Mouse (Mus musculus) embryo, embryonic 11 days (tissue): ENCODE results near the gene Tpcn1.

Experiments
- DNase-seq: peaks from one replicate; pipeline ENCODE4 v3.0.0-alpha.2; 2015

Tpcn1 gene

GRCm38 (mm10) chr5:120607335-120607734 lies 18.9 kb upstream of the Tpcn1 start:
- DNase-seq: no peak

- DNase-seq: no peak
These were observed 18.2 kb upstream of the Tpcn1 start for GRCm38 (mm10) chr5:120606590-120607200.

- DNase-seq: peak; percentile 93
These were observed 17.2 kb upstream of the Tpcn1 start for GRCm38 (mm10) chr5:120605688-120606087.

DNA sequence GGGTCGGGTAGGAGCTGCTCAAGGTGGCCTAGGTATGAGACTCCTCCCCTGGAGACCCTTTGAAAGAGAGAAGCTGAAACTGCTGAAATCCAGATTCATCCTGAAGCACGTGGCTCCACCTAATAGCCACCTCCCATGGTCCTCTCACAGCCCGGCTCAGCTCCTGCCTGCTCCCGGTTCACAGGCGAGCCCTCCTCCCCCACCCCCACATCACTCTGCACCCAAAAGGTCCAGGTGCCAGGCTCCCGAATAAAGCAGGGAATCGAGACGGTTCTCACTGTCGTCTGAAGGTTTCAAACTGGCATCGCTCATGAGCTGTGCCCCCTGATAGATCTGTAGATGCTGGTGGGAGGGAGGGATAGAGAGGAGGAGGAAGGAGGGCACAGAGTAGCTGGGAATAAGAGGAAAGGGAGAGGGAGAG lies 16.8 kb upstream of the Tpcn1 start:
- DNase-seq: peak; percentile 31

DNA sequence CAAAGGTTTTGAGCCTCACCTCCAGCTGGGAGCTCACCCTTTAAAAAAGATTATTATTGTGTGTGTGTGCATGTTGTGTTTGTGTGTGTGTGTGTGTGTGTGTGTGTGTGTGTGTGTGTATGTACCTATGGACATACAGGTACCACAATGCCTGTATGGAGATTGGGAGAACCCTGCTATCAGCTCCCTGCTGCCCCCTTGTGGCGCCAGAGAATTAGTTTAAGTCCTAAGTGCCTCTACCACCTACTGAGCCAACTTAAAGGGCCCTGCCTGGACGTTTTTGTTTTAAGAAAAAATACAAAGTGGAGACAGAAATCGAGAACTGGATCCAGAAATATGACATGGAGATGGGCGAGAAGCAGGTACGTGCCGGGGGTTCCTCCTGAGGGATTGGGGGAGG lies 16.4 kb upstream of the Tpcn1 start:
- peak; percentile 88 for DNase-seq

DNA sequence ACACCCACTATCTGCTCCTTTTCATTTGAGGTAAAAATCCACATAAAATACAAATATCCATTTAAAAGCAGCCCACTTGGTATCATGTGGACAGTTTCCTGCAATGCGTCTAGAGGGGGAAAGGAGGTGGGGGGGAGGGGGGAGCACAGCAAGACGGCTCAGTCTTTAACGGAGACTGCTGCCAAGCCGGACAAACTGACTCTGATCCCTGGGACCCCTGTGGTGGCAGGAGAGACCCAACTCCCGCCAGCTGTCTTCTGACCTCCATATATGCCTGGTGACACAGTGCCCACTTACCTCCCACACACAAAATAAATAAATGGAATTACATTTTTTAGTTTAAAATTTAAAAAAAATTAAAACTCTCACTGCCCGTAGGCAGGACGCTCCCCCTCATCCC lies 15.0 kb upstream of the Tpcn1 start:
- no peak for DNase-seq

- no peak for DNase-seq
These were observed 13.7 kb upstream of the Tpcn1 start for GRCm38 (mm10) chr5:120602210-120602609.

DNA sequence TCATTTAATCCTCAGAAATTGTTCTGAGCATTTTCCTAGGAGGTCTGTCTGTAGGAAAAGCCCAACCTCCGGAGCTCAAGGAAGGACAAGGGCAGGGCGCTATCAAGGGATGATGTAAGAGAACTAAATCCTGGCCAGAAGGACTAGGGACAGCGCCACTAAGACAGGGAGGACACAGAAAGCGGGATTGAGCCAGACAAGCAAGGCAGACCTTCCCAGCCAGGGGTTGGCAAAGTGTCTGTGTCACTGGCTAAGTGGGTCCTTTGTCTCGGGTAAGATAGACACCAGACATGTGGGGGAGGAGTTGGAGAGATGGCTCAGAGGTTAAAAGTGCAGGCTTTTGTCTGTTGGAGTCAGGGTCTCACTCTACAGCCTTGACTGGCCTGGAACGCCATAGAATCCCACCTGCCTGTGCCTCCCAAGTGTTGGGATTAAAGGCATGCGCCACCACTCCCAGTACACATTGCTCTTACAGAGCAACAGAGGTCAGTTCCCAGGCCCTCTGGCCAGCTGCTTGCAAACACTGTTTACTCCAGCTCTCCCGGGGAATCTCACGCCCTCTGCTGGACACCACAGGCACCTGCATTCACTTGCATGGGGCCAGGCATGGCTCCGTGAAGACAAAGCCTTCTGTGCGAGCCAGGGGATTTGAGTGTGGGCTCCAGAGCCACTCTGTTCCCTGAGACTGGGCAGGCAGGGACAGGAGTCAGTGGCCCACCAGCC lies 12.6 kb upstream of the Tpcn1 start:
- peak; percentile 61 for DNase-seq

- no peak for DNase-seq
These were observed 11.2 kb upstream of the Tpcn1 start for GRCm38 (mm10) chr5:120599625-120600024.

DNA sequence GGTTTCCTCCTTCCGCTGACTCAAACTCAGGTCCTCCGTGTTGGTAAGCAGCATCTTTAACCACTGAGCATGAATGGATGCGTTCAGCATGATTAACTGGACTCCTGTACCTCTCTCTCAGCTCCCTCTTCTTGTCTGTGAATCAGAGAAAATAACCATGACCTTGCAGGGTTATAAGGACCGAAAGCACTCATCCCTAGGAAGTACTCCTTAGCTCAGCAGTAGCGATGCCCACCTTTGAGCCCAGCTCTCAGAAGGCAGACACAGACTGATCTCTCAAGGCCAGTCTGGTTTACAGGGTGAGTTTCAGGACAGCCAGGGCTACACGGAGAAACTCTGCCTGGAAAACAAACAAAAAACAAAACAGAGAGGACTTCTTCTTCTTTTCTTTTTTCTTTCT lies 6.0 kb upstream of the Tpcn1 start:
- no peak for DNase-seq

GRCm38 (mm10) chr5:120592141-120592540 lies 3.7 kb upstream of the Tpcn1 start:
- DNase-seq: no peak

DNA sequence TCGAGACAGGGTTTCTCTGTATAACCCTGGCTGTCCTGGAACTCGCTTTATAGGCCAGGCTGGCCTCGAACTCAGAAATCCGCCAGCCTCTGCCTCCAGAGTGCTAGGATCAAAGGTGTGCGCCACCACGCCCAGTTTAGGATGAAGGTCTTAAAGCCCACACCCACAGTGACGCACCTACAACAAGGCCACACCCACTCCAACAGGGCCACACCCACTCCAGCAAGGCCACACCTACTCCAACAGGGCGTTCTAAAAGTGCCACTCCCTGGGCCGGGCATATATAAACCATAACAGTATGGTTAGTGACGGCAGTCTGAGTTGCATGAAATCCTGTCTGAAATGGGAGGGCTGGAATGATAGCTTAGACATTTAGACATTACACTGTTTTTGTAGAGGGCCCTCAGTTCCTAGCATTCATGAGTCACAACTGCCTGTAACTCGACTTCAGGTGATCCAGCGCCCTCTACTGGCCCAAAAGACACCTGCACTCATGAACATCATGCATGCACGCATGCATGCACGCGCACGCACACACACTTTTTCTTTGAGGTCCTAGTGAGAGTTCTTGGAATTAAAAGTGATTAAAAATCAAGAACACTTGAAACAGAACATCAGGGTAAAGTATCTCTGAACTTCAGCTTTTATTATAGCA lies 2.0 kb upstream of the Tpcn1 start:
- DNase-seq: peak; percentile 38

- no peak for DNase-seq
These were observed 419 bp downstream of the Tpcn1 start for GRCm38 (mm10) chr5:120587940-120588568.

DNA sequence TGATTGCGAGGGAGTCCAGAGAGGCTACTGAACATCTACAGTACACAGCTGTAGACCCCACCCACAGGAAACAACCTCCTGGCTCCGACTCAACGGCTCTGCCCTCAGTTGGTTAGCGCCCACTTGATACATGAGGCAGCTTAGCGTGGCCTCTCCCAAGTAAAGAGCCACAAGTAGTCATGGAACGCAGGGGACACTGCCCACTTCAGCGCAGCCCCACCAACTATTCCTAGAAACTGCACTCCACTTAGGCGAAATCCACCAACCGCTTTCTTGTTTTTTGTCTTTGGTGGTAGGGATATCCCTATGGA lies 902 bp downstream of the Tpcn1 start:
- peak; percentile 32 for DNase-seq

DNA sequence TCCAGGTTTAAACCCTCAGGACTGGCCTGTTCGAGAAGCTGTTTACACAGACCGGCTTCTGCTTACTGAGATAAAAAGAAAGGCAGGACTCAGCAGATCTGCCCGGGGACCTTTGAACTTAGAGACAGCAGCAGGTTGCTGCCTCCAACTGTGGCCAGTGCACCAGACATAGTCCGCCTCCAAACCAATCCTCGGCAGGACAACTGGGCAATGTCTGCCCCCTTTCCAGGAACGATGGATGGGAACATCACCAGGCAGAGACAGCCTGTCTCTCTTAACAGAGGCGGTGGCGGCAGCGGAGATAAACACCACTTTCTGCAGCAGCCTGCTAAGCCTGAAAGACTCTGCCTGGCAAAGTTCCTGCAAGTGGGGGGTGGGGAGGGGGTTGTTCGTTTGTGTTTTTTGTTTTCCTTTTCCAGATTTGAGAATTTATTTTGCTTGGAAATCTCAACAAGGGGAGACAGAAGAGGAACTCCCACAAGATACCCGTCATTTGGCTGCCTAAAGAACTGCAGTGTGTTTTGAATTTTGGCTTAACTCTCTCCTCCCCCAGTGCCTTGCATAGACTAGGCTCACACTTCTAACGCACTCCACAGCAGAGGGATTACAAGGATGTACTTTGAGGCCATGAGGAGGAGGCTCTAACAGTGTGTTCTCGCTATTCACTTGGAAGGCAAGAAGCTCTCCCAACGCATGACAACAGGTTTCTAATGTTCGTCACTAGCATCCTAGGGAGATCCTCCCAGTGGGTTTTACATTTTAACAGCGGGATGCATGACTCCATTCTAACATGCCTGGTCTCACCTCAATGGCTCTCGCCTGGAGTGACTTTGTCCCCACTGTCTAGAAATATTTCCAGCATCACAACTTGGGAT lies 1.5 kb downstream of the Tpcn1 start:
- DNase-seq: peak; percentile 27

GRCm38 (mm10) chr5:120584968-120585367 lies 3.5 kb downstream of the Tpcn1 start:
- DNase-seq: peak; percentile 21

- DNase-seq: no peak
These were observed 5.0 kb downstream of the Tpcn1 start for GRCm38 (mm10) chr5:120583511-120583910.

GRCm38 (mm10) chr5:120582002-120582401 lies 6.5 kb downstream of the Tpcn1 start:
- no peak for DNase-seq

DNA sequence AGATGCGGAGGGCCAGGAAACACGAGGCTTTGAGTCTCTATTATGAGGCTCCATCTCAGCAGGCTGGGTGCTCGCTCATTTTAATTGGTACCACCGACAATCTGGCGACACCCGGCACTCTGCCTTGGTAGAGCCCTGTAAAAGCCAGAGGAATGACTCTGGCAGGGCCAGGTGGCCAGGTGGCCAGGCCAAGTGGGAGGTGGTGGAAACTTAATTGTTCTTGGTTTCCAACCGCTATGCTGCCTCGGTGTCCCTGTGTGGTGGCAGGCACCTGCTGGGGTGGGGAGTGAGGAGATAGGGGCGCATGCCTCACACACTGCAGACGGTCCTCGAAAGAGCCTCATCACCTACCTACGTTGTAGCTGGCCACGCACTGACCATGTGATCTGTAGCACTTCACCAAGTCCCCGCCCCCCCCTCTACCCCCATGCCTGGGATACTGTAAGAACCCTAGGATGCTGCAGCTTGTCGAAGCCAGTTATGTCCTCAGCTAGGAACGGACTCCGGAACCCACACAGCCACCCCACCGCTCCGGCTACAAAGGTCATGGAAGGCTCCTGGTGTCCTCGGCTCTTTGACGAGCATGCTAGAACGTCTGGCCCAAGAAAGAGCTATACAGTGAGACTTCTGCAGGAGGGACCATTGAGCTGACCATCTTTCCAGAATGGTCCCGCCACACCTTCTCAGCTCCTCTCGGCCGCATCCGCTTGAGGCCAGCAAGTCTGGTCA lies 8.4 kb downstream of the Tpcn1 start:
- no peak for DNase-seq

DNA sequence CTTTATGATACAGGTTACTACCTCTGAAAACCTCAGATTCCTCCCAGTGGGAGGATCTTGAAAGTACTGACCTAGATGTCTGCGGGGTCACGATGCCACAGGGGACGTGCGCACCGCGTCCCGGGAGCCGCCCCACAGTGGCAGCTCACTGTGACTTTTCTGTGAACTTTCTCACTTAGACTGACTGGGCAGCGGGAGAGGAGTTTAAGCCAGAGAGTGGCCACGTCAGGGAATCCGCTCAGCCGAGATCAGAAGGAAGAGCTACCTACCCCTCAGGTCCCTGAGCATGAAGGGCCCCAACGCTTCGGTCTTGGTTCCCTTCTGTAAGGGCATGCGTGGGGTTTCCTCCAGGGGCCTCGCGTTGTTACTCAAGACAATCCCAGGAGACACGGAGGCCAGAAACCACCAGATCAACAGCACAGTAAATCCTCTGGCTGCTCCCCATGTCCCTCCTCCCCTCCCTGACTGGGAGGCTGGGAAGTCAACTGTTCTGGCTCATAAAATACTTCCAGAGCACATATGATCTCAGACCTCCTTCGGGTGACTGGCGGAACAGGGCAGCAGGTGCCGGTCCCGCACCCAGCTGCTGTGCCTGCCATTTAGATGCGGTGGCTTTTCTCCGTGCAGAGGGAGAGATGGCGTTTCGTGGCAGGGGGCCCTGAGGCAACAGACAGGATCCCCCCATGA lies 9.1 kb downstream of the Tpcn1 start:
- DNase-seq: peak; percentile 57

DNA sequence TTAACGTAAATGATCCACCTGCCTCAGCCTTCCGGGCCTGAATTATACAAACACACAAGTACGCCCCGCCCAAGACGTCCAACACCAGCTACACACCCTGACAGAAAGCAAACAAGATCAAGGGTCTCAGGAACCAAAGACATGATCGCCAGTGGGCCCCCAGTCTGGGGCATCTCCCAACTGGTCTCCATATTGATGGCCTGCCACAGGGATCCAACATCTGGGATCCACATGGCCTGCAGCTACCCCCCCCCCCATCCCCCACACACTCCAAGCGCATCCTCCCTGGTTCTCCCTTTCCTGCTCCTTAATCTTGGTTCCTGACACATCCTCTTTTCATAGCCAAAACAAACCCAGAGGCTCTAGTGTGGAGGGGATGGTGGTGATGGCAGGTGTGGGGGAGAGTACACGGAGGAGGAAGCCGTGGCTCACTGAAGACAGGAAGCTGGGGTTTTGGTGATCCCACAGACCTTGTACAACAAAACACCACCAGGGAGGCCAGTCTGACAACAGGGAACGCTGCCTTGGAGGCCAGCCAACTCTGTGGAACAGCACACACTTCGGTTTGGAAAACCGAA lies 9.9 kb downstream of the Tpcn1 start:
- DNase-seq: peak; percentile 62
